Mouse (Mus musculus) heart, embryonic 13.5 days (tissue): ENCODE measurements at regions not wholly inside any gene's neighbourhood (a gene's known extent, or its start where the extent isn't known, plus 50 kb on each side); places are given as distances from the start of the nearest gene placed in this dataset.

Experiments
- ATAC-seq: fragments of 200-750 bp; cut with Nextera tagmentation; 2 replicates; pipeline ENCODE4 v1.8.0; 2017; ENCODE audit warnings: moderate TSS enrichment; ENCODE audit not compliant: insufficient number of reproducible peaks, low FRiP score, low TSS enrichment; ENCODE audit errors: extremely low read depth
- H3K27ac ChIP-seq: fragments of 300-500 bp; sonication (generic); replicated peaks from 2 replicates; pipeline ENCODE4 v1.5.1; 2015; ENCODE audit warnings: moderate library complexity, mild to moderate bottlenecking, inconsistent platforms
- H3K27me3 ChIP-seq: fragments of 300-500 bp; sonication (generic); replicated peaks from 2 replicates; pipeline ENCODE4 v1.6.1; 2015; ENCODE audit warnings: mild to moderate bottlenecking, inconsistent platforms
- H3K36me3 ChIP-seq: fragments of 300-500 bp; sonication (generic); 2 replicates; pipeline ENCODE4 v1.6.1; 2015; ENCODE audit warnings: mild to moderate bottlenecking, inconsistent platforms
- H3K4me1 ChIP-seq: fragments of 300-500 bp; sonication (generic); 2 replicates; pipeline ENCODE4 v1.6.1; 2015; ENCODE audit warnings: inconsistent platforms
- H3K4me2 ChIP-seq: fragments of 300-500 bp; sonication (generic); 2 replicates; pipeline ENCODE4 v1.6.1; 2015; ENCODE audit warnings: inconsistent platforms, mild to moderate bottlenecking, moderate library complexity
- H3K4me3 ChIP-seq: fragments of 300-500 bp; sonication (generic); 2 replicates; pipeline ENCODE4 v1.5.1; 2015; ENCODE audit warnings: moderate library complexity, mild to moderate bottlenecking, inconsistent platforms
- H3K9ac ChIP-seq: fragments of 300-500 bp; sonication (generic); 2 replicates; pipeline ENCODE4 v1.6.1; 2015; ENCODE audit warnings: inconsistent platforms, mild to moderate bottlenecking, moderate library complexity
- H3K9me3 ChIP-seq: fragments of 300-500 bp; sonication (generic); 2 replicates; pipeline ENCODE4 v1.6.1; 2016; ENCODE audit warnings: inconsistent platforms
- WGBS: fragments of 180-500 bp; shearing (Covaris S2); methylation state at CpG from one replicate; pipeline ENCODE4 v1.1.7; 2015; ENCODE audit warnings: mixed read lengths; 5-methylcytosine and 5-hydroxymethylcytosine counted together

GRCm38 (mm10) chr7:37387871-37388270, 385.6 kb downstream of the Zfp536 start:
- WGBS = 86% methylated on average over 8 of the region's 8 CpGs
- Histone ChIP-seq H3K27ac (no peak overlapping the region), H3K4me2 (no peak overlapping the region), H3K36me3 (no peaks in the 10 kb centered on the region), H3K4me3 (no peak overlapping the region), H3K27me3 (no peaks in the 10 kb centered on the region; the same call in 1 of the 2 replicates), H3K9me3 (no peaks in the 10 kb centered on the region), H3K4me1 (no peaks in the 10 kb centered on the region), H3K9ac (no peak overlapping the region)
- ATAC-seq = no peak

GRCm38 (mm10) chr7:37388843-37389702, 384.4 kb downstream of the Zfp536 start:
- ATAC-seq = no peak
- H3K4me2 ChIP-seq = no peak overlapping the region
- H3K9me3 ChIP-seq = no peaks in the 10 kb centered on the region
- H3K4me3 ChIP-seq = no peak overlapping the region
- H3K4me1 ChIP-seq = no peaks in the 10 kb centered on the region
- no peak overlapping the region for H3K27ac ChIP-seq
- WGBS = 87% methylated on average over 22 of the region's 22 CpGs
- H3K36me3 ChIP-seq = no peaks in the 10 kb centered on the region
- no peaks in the 10 kb centered on the region; the same call in 1 of the 2 replicates for H3K27me3 ChIP-seq
- no peak overlapping the region for H3K9ac ChIP-seq

- 69% methylated on average over 2 of the region's 2 CpGs for WGBS
- no peak overlapping the region for H3K27ac ChIP-seq
- H3K36me3 ChIP-seq = no peaks in the 10 kb centered on the region
- H3K4me1 ChIP-seq = peaks cover under 1% of the 10 kb centered on the region; the same call in 1 of the 2 replicates
- ATAC-seq = no peak
- H3K9me3 ChIP-seq = no peaks in the 10 kb centered on the region
- H3K27me3 ChIP-seq = no peaks in the 10 kb centered on the region; the same call in 1 of the 2 replicates
- no peak overlapping the region for H3K4me2 ChIP-seq
- no peak overlapping the region for H3K4me3 ChIP-seq
- H3K9ac ChIP-seq = no peak overlapping the region
Measured at GRCm38 (mm10) chr7:37389703-37390087, 383.7 kb downstream of the Zfp536 start.

- no peaks in the 10 kb centered on the region for H3K36me3 ChIP-seq
- H3K9me3 ChIP-seq = no peaks in the 10 kb centered on the region
- H3K4me3 ChIP-seq = no peak overlapping the region
- peaks cover 2% of the 10 kb centered on the region; the same call in 1 of the 2 replicates for H3K27me3 ChIP-seq
- WGBS = 89% methylated on average over 7 of the region's 7 CpGs
- ATAC-seq = no peak
- no peak overlapping the region for H3K4me2 ChIP-seq
- no peak overlapping the region for H3K27ac ChIP-seq
- no peak overlapping the region for H3K9ac ChIP-seq
- peaks cover 6% of the 10 kb centered on the region for H3K4me1 ChIP-seq
Measured at GRCm38 (mm10) chr7:37390271-37390670, 383.2 kb downstream of the Zfp536 start.

GRCm38 (mm10) chr7:37392122-37392521, 381.3 kb downstream of the Zfp536 start:
- H3K4me3 ChIP-seq = no peak overlapping the region
- no peaks in the 10 kb centered on the region for H3K36me3 ChIP-seq
- H3K9ac ChIP-seq = no peak overlapping the region
- no peak overlapping the region for H3K4me2 ChIP-seq
- H3K9me3 ChIP-seq = no peaks in the 10 kb centered on the region
- peaks cover 4% of the 10 kb centered on the region; the same call in 1 of the 2 replicates for H3K27me3 ChIP-seq
- H3K4me1 ChIP-seq = peaks cover 9% of the 10 kb centered on the region
- no peak for ATAC-seq
- 64% methylated on average over 6 of the region's 6 CpGs for WGBS
- no peak overlapping the region for H3K27ac ChIP-seq

GRCm38 (mm10) chr7:37392604-37393003, 380.8 kb downstream of the Zfp536 start:
- H3K9me3 ChIP-seq = no peaks in the 10 kb centered on the region
- 82% methylated on average over 8 of the region's 8 CpGs for WGBS
- no peak overlapping the region for H3K9ac ChIP-seq
- H3K27ac ChIP-seq = no peak overlapping the region
- no peak overlapping the region for H3K4me2 ChIP-seq
- peaks cover 4% of the 10 kb centered on the region; the same call in 1 of the 2 replicates for H3K27me3 ChIP-seq
- no peak overlapping the region for H3K4me3 ChIP-seq
- no peaks in the 10 kb centered on the region for H3K36me3 ChIP-seq
- ATAC-seq = no peak
- H3K4me1 ChIP-seq = peaks cover 9% of the 10 kb centered on the region

- peaks cover 9% of the 10 kb centered on the region for H3K4me1 ChIP-seq
- no peak for ATAC-seq
- 69% methylated on average over 3 of the region's 3 CpGs for WGBS
- no peak overlapping the region for H3K9ac ChIP-seq
- H3K4me3 ChIP-seq = no peak overlapping the region
- H3K27ac ChIP-seq = no peak overlapping the region
- no peaks in the 10 kb centered on the region for H3K9me3 ChIP-seq
- H3K4me2 ChIP-seq = no peak overlapping the region
- H3K36me3 ChIP-seq = no peaks in the 10 kb centered on the region
- peaks cover 4% of the 10 kb centered on the region; the same call in 1 of the 2 replicates for H3K27me3 ChIP-seq
Measured at GRCm38 (mm10) chr7:37393071-37393470, 380.4 kb downstream of the Zfp536 start.

- Histone ChIP-seq H3K27ac (no peak overlapping the region), H3K9me3 (no peaks in the 10 kb centered on the region), H3K4me3 (no peak overlapping the region), H3K4me1 (peaks cover 9% of the 10 kb centered on the region), H3K9ac (no peak overlapping the region), H3K27me3 (0 out of 2 replicates have a peak, but pooled peaks cover 4% of the 10 kb centered on the region), H3K36me3 (no peaks in the 10 kb centered on the region), H3K4me2 (no peak overlapping the region)
- ATAC-seq = no peak
- WGBS = 35% methylated on average over 8 of the region's 8 CpGs
Measured at GRCm38 (mm10) chr7:37394965-37395426, 378.4 kb downstream of the Zfp536 start.

- Histone ChIP-seq H3K27me3 (0 out of 2 replicates have a peak, but pooled peaks cover 4% of the 10 kb centered on the region), H3K4me1 (peaks cover 9% of the 10 kb centered on the region), H3K9ac (no peak overlapping the region), H3K4me2 (no peak overlapping the region), H3K36me3 (no peaks in the 10 kb centered on the region), H3K4me3 (no peak overlapping the region), H3K9me3 (no peaks in the 10 kb centered on the region), H3K27ac (no peak overlapping the region)
- 71% methylated on average over 13 of the region's 13 CpGs for WGBS
- no peak for ATAC-seq
Measured at GRCm38 (mm10) chr7:37395881-37396513, 377.4 kb downstream of the Zfp536 start.

- no peak for ATAC-seq
- H3K9me3 ChIP-seq = no peaks in the 10 kb centered on the region
- no peak overlapping the region for H3K4me3 ChIP-seq
- no peak overlapping the region for H3K27ac ChIP-seq
- no peaks in the 10 kb centered on the region for H3K36me3 ChIP-seq
- no peak overlapping the region for H3K9ac ChIP-seq
- WGBS = 80% methylated on average over 2 of the region's 2 CpGs
- no peaks in the 10 kb centered on the region for H3K4me1 ChIP-seq
- no peaks in the 10 kb centered on the region for H3K27me3 ChIP-seq
- no peak overlapping the region for H3K4me2 ChIP-seq
Measured at GRCm38 (mm10) chr7:37403483-37403882, 370.0 kb downstream of the Zfp536 start.

- Histone ChIP-seq H3K4me2 (no peak overlapping the region), H3K9ac (no peak overlapping the region), H3K4me3 (no peak overlapping the region), H3K27me3 (no peaks in the 10 kb centered on the region), H3K36me3 (no peaks in the 10 kb centered on the region), H3K4me1 (no peaks in the 10 kb centered on the region), H3K27ac (no peak overlapping the region), H3K9me3 (no peaks in the 10 kb centered on the region)
- WGBS = 47% methylated on average over 4 of the region's 4 CpGs
- ATAC-seq = no peak
Measured at GRCm38 (mm10) chr7:37413350-37413749, 360.1 kb downstream of the Zfp536 start.
